Mouse (Mus musculus) brain, embryonic 14.5 days (tissue): ENCODE results near the gene 1700010B08Rik. TPM values are rescaled to one million over a fixed set of nuclear protein-coding genes. Genes with fewer than 3 reads are reported as not detected.

Experiments
- DNase-seq: peaks from one replicate; pipeline ENCODE4 v3.0.0-alpha.2; 2011; ENCODE audit warnings: low read depth
- CTCF ChIP-seq: fragments of 200-500 bp; IDR thresholded peaks from 2 replicates; pipeline ENCODE4 v1.5.1; 2012; ENCODE audit warnings: inconsistent platforms, mild to moderate bottlenecking, moderate library complexity, borderline replicate concordance; ENCODE audit not compliant: insufficient read depth, insufficient read length; ENCODE audit errors: extremely low read depth
- POLR2A ChIP-seq: fragments of 200-500 bp; IDR thresholded peaks from 2 replicates; pipeline ENCODE4 v1.6.1; 2012; ENCODE audit warnings: mild to moderate bottlenecking, inconsistent platforms, borderline replicate concordance; ENCODE audit not compliant: poor library complexity, insufficient read depth, insufficient read length, severe bottlenecking; ENCODE audit errors: extremely low read depth
- polyA plus RNA-seq: library from polyadenylated mRNA; depleted of rRNA; stranded (reverse); fragments of >200 nt; gene quantifications from 2 replicates; pipeline ENCODE4 v1.2.3, GENCODE M21; 2012; rRNA removed

Gene 1700010B08Rik
- polyA plus RNA-seq, 1 experiment: not detected

DNA sequence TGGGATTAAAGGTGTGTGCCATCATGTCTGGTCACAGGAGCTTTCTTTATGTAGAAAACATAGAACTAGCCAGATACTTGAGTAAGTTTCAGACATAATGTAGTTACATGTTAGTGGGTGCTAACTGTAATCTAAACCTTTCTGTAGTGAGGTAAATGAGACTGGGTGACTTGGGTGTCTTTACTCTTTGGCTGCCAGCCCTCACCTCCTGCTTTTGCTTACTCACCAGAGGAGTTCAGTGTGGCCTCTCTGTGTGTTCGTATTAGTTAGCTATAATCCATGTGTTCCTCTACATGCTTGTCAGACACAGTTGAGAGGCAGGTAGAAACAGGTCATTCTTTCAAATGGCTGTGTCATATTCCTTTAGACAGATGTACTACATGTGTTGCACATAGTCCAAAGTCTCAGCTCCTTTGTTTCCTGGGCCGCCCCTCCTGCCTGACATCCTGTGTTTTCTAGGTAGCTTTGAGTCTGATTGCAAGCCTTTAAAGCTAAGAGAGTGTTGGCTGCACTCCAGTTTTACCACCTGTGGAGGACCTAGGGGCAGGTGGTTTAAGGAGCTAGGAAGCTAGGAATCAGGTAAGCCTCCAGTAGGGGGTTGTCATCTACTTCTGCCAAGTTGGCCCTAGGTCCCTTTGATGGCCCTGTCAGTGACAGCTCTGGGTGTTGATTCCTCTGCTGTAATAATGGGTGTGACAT, 29.9 kb downstream of the 1700010B08Rik start:
- no peak for DNase-seq
- TF ChIP-seq CTCF (no peak), POLR2A (no peak)

DNA sequence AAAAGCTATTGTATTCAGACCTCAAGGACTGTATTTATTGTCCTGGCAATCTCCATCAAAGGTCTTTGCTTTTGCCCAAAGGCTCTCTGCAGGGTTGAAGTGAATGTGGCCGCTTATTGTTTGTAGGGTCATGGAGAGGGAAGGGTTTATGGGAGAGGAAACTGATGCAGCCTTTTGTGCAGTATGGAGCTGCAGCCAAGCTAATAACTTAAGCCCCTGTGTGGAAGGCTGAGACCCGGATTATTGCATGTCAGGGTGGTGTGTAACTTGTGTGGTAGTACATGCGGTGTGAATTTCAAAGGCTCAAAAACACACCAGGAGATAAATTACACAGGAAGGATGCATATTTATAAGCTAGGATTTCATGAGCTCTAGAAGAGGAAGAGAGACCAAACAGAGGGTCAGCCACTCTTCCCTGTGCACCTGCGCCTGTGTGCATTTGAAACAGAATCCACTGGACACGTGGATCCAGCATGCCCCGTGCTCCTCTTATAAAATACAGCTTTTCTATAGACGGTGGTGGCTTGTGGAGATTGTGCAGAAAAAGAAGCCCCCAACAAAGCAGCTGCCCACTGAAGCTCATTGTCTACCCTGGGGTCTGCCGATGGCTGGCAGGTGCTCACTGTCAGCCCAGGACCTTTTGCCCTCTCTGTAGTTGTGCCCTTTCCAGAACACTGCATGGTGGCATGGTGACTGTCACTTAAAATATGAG, 36.4 kb downstream of the 1700010B08Rik start:
- TF ChIP-seq POLR2A (no peak), CTCF (no peak)
- DNase-seq: peak; percentile 58

DNA sequence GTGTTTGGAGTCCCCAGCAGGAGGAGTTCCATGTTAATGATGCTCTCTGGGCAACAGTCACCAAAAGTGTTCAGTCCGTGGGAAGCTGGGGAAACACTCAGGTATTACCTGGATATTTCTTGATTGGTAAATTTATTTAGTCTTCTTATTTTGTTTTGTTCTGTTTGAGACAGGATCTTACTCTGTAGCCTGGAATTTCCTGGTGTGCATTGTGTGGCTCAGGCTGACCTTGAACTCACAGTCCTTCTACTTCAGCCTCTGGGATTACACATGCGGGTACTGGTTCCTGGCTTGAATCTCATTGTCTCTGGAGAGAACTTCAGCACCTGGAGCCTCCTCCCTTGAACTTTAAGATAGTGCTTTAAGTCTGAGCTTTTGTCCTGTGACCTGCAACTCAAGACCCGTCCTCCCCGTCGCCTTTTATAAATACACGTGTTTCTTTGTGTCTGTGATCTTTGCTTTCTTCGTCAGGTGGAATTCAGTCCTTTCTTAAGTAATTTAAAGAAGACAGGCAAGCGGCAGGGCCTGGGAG, 38.5 kb downstream of the 1700010B08Rik start:
- no peak for TF ChIP-seq POLR2A
- TF ChIP-seq CTCF: no peak
- no peak for DNase-seq

DNA sequence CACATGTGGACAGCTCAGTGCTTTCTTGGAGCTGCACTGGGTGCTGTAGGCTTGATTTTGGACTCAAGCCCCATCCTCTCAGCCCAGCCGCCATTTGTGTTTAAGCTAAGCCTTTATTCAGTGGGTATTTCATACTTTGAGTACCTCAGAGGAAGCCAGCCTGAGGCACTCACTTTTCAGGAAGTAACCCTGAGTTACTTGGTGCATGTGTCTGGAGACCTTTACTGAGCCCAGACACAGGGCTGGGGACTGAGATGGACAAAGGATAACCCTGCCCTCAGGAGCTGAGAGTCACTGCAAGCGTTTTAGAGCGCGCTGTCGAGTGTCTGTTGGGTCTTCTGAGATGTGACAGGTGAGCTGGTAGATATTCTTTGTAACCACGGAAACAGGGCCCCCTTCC, 41.4 kb downstream of the 1700010B08Rik start:
- TF ChIP-seq POLR2A (no peak), CTCF (no peak)
- DNase-seq: no peak

DNA sequence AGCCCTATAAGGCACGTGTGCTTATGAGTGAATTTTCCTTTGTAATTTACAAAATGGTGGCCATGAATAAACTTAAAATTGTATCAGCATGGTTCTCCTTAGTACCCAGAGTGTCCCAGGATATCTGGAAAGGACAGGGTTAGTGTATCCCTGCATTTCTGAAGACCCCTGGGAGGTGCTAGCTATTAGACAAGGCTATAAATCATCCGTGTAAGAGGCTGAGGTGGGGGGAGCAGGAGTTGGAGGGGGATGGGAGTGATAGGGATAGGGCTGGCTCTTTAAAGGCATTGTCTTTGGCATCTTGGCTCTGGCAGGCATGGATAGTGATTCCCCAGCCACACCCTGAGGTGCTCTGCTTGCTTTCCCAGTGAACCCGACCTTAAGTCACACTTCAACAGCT, 45.4 kb downstream of the 1700010B08Rik start:
- no peak for DNase-seq
- TF ChIP-seq POLR2A: no peak
- TF ChIP-seq CTCF: no peak

DNA sequence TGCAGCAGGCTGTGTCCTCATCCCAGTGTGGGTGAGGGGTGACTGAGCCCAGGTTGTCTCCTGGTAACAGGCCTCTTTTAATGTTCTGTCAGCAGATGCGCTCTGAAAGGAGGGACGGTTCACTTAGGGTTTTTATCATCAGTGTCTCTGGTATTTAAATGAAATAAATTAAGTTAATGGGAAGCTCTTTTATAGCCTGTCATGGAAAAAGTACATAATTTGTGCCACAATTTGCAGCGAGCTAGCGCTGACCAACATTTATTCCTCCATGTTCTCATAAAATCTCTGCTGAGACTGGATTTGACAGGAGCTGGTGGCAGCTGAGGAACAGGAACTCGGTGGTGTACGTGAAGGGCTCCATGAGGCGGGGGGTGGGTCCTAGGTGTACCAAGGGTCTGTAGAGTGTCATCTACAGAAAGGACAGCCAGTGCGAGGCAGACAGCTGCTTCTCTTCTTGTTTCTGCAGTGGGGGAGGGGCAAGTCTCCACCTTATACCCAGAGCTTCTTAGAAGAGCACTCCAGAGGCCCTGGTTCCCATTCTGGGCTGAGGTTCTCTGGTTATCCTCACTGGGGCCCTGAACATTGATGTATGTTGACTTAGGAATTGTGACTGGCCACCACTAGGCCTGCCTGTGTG, 48.9 kb downstream of the 1700010B08Rik start:
- no peak for DNase-seq

DNA sequence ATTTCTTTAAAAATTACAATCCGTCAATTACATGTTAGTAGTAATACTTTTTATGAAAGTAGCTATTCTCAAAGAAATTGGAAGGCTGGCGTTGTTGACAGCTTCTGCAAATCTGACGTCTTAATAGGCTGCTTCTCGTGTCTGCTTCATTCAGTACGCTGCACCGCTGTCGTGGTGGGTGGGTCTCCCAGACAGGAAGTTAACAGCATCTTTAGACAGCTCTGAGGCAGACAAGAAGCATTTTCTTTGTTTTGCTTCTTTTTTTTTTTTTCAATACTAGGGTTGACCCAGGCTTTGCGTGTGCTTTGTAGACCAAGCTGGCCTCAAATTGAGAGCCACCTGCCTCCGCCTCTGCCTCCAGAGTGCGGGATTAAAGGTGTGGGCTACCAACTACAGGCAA, 50.0 kb downstream of the 1700010B08Rik start:
- TF ChIP-seq POLR2A (no peak), CTCF (no peak)
- DNase-seq: peak; percentile 76

More for the DNA sequence above, 48.9 kb downstream of the 1700010B08Rik start:
- TF ChIP-seq POLR2A (no peak), CTCF (no peak)

DNA sequence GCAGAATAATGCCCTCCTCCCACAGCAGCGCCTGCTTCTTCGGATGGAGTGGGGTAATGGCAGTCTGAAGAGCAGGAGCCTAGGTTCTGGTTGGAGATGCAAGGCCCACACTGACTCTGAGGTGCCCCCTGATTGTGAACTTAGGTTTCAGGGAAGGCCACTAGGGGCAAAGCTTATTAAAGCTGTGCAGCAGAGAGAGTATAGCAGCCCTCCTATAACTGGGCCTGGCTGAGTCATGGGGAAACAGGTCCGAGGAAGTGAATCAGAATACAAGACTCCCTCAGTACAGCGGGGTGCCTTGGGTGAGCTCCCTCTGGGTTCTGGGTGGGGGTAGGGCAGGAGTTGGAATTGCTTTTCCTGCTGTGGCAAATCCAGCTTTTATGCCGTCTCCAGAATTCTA, 51.4 kb downstream of the 1700010B08Rik start:
- DNase-seq: no peak
- peak; percentile 21; the same call in 1 of the 2 replicates for TF ChIP-seq CTCF
- no peak for TF ChIP-seq POLR2A

Other genes starting within 250 kb of the 1700010B08Rik start
- gene 1700021F07Rik, start 196.8 kb upstream of the 1700010B08Rik start, polyA plus RNA-seq: not detected in 2 replicates
- gene Ankrd60, start 141.1 kb upstream of the 1700010B08Rik start, polyA plus RNA-seq: not detected in 2 replicates
- 13.8 and 17.0 TPM in 2 replicates for gene Rab22a, start 59.7 kb upstream of the 1700010B08Rik start, polyA plus RNA-seq
- 23.9 and 42.5 TPM in 2 replicates for gene Vapb, start 18.1 kb downstream of the 1700010B08Rik start, polyA plus RNA-seq